Mouse (Mus musculus) brown adipose tissue, adult 24 weeks (tissue): ENCODE measurements at regions not wholly inside any gene's neighbourhood (a gene's known extent, or its start where the extent isn't known, plus 50 kb on each side); places are given as distances from the start of the nearest gene placed in this dataset.

Experiments
- H3K27ac ChIP-seq: fragments of 200-500 bp; replicated peaks from 2 replicates; pipeline ENCODE4 v1.5.1; 2012; ENCODE audit warnings: low read depth, mild to moderate bottlenecking, low read length
- H3K4me1 ChIP-seq: fragments of 200-500 bp; 2 replicates; pipeline ENCODE4 v1.6.1; 2012; ENCODE audit warnings: low read length, mixed read lengths; ENCODE audit not compliant: control insufficient read depth, insufficient read depth, insufficient read length
- H3K4me3 ChIP-seq: fragments of 200-500 bp; 2 replicates; pipeline ENCODE4 v1.5.1; 2012; ENCODE audit warnings: low read depth, mild to moderate bottlenecking, low read length, moderate library complexity; ENCODE audit not compliant: insufficient read depth

DNA sequence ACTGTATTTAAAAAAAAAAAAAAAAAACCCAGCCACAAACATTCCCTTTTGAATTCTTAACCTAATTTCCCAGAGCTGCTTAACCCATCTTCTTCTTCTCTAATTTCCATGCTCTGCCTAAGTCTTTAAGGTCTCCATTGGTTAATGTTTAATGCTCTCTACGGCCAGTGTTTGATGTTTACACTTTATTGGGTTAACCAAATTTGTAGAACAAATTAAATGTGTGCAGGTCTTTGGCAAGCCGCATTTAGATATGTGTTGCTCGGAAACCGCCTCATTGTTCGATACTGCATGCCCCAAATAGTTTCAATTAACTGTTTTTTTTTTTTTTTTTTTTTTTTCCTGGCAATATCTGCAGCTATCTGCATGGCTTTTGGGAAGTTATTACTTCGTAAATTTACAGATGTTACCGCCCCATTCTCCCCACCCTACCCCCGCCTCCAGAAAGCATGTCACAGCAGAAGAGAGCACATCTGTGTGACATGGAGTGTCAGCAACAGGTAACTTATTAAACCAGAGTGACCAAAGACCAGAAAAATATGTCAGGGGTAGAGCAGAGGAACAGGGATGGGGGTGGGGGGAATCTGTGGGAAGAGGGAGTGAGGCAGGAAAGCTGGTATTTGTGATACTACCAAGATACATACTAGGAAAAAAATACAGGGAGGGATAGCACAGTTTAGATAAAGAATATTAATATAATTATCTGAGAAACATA lies 73.5 kb upstream of the Arid5b start:
- H3K4me1 ChIP-seq = peaks cover 2% of the 10 kb centered on the region; the same call in 1 of the 2 replicates
- H3K27ac ChIP-seq = no peak overlapping the region
- no peak overlapping the region for H3K4me3 ChIP-seq

DNA sequence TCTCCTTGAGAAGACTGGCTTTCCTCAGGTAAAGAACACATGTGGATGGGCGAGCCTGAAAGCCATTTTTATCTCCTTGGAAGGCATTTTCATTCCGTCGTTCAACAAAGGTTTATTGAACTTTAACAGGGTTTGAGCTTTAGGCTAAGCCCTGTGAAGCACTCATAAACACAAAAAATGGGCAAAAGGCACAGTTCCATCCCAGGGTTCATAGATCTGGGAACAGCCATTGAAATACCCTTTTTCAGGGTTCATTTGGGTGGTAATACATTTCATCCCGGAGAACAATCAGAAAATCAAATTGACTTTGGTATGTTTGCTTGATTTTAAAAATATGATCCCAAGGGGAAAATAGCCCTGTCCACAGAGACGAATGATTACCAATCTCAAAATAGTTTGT lies 72.9 kb upstream of the Arid5b start:
- no peak overlapping the region for H3K27ac ChIP-seq
- H3K4me3 ChIP-seq = no peak overlapping the region
- peaks cover 2% of the 10 kb centered on the region; the same call in 1 of the 2 replicates for H3K4me1 ChIP-seq

DNA sequence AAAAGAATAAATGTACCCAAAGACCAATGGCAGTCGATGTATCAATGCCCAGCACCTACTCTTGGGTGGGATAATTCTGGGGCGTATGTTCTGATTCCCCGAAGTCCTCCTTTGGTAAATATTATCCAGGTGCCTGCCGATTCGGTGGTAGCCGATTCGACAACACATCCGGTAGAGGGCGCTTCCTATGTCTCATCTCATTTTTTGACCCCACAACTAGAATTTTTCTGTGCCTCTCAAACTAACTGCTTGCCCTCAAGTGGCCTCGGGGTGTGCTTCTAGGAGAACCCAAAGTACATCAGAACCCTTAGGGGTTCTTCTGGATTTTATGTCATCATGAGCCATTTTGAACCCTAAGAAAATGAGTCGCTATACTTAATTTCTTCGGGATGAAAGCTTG lies 72.3 kb upstream of the Arid5b start:
- Histone ChIP-seq H3K4me1 (peaks cover 2% of the 10 kb centered on the region; the same call in 1 of the 2 replicates), H3K27ac (no peak overlapping the region), H3K4me3 (no peak overlapping the region)

DNA sequence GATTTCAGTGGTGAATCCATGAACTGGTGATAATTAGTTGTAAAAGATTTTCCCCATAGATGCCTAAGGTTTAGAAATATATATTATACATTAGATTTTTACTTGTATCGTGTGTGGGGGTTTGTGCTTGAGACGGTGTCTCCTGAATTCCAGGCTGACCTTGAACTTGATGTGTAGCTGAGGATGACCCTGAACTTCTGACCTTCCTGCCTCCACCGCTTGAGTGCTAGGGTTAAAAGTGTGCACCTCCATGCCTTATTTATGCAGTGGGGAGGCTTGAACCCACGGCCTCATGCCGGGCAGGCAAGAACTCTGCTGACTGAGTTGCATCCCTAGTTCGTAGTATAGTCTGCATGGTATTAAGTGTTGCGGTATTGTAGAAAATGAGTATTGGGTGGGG lies 69.3 kb upstream of the Arid5b start:
- H3K4me1 ChIP-seq = no peaks in the 10 kb centered on the region
- no peak overlapping the region for H3K4me3 ChIP-seq
- H3K27ac ChIP-seq = no peak overlapping the region

DNA sequence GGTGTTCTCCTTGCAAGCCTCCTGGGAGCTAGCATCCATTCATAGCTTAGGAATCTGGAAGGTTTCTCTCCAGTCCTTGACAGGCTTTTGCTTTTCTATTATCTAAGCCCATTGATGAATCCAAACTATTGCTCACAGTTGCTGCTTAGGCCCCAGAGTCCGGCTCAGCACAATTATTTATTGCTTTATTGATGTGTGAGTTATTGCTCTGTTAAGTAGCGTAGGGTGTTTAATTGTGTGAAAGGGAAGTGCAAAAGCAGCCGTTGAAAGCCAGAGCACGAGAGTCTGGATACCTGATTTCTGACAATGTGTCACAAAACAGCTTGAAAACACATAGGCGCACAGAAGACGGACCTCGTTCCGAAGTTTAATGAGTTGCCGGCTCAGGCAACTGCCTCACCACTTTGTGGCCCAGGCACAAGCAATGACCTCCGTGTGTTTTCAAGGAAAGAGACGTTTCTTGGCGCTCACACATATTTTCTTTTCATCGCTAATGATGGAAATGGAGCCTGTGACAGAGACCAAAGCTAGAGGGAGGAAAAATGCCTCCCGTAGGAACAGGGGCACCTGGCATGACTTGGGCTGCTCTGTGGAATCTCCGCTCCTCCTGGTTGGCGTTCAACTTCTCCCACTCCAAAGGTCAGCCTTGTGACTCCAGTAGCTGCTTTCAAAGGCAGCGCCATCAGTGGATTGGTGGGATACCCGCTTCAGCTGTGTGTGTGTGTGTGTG lies 66.6 kb upstream of the Arid5b start:
- Histone ChIP-seq H3K4me1 (no peaks in the 10 kb centered on the region), H3K27ac (no peak overlapping the region), H3K4me3 (no peak overlapping the region)

DNA sequence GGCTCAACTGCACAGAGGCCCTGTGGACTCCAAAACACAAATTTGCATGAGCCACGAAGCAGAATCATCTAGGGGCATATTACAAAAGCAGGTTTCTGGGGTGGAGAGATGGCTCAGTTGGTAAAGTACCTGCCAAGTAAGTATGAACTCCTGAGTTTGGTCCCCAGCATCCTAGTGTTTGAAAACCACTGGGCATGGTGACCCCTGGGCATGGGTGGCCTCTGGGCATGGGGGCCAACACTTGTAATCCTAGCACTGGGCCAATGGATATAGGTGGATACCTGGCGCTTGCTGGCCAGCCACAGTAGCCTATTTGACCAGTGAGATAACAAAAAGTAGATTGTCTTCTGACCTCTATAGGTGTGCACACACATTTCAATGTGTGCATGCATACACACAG lies 65.7 kb upstream of the Arid5b start:
- H3K27ac ChIP-seq = no peak overlapping the region
- H3K4me1 ChIP-seq = no peaks in the 10 kb centered on the region
- H3K4me3 ChIP-seq = no peak overlapping the region

DNA sequence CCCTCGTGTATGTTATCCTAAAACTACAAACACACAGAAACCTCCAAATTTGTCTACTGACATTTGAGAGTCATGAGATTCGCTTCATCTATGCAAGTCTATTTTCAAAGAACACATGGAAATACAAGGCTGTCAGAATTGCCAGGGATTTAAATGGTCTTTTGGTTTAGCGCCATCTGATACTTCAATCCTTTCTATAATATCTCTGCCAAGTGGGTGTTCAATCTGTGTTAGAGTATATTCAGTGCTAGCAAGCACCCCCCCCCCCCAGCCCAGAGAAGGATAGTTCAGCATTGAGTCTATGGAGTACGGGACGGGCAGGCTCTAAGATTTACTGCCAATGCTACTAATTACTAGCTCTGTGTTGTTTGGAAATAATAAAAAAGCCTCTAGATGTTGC lies 55.5 kb upstream of the Arid5b start:
- Histone ChIP-seq H3K4me3 (no peak overlapping the region), H3K27ac (no peak overlapping the region), H3K4me1 (no peaks in the 10 kb centered on the region)
